Mouse (Mus musculus): ENCODE results near the gene Faap20. TPM values are rescaled to one million over a fixed set of nuclear protein-coding genes. Genes with fewer than 3 reads are reported as not detected.

Faap20 gene
- polyA plus RNA-seq, 1 experiment from 2014 or later, result 77.4 TPM

DNA sequence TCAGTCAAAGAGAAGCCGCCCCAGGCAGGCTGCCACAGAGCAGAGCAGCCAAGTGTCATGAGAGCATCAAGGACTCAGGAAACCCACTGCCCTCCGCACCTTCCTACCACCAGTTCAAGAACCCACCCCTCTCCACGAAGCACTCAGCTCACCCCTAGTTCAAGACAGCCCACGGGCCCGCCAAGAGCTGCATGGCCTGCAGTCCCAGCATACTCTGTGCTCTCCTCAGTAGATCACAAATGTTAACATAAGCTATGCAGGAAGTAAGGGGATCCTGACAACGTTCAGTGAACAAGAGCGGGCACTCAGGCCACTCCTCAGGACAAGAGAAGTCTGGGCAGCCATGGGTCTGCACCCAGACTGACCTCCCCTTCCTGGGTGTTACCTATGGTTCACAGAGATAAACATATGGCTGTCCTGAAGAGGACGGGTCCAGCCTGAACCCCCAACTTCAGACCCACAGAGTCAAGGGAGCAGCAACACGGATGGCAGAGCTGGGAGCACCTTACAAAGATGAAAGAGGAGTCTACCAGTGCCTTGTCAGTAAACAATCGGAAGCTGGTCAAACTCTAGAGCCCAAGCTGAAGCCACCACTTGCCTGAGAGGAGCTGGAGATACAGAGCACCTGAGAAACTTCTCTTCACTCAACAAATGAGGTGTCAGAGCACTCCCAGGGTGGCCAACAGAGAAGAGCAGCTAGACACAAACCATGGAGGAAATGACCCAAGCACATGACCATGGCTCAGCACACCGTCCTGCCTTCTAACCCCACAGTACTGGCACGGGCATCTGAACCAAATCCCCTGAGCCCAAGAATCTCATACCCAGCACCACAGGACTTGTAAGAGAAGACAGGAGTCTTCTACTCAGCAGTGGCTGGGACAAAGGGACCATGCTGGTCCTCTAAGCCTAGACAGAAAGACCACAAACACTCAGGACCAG is 30.1 kb upstream of the Faap20 start:
- no peaks in the 10 kb centered on the region for H3K9me3 ChIP-seq (ENCODE audit: low read length)
- H3K9ac ChIP-seq (replicated peaks; ENCODE audit: low read length), result peak overlapping the region; percentile 94
- WGBS, result 29% methylated on average over 12 of the region's 12 CpGs
- ATAC-seq (ENCODE audit: low FRiP score, low TSS enrichment), result no peak
- H3K27me3 ChIP-seq (ENCODE audit: insufficient read depth, low read length), result no peaks in the 10 kb centered on the region
- H3K4me1 ChIP-seq (ENCODE audit: insufficient read depth, low read length), result peaks cover 72% of the 10 kb centered on the region
- peak overlapping the region; percentile 97 for H3K4me2 ChIP-seq (replicated peaks; ENCODE audit: low read depth, low read length)
- no peak overlapping the region for H3K27ac ChIP-seq (ENCODE audit: low read length)
- H3K36me3 ChIP-seq (ENCODE audit: insufficient read depth, low read length), result no peaks in the 10 kb centered on the region
- H3K4me3 ChIP-seq (ENCODE audit: low read length), result peak overlapping the region; percentile 89

DNA sequence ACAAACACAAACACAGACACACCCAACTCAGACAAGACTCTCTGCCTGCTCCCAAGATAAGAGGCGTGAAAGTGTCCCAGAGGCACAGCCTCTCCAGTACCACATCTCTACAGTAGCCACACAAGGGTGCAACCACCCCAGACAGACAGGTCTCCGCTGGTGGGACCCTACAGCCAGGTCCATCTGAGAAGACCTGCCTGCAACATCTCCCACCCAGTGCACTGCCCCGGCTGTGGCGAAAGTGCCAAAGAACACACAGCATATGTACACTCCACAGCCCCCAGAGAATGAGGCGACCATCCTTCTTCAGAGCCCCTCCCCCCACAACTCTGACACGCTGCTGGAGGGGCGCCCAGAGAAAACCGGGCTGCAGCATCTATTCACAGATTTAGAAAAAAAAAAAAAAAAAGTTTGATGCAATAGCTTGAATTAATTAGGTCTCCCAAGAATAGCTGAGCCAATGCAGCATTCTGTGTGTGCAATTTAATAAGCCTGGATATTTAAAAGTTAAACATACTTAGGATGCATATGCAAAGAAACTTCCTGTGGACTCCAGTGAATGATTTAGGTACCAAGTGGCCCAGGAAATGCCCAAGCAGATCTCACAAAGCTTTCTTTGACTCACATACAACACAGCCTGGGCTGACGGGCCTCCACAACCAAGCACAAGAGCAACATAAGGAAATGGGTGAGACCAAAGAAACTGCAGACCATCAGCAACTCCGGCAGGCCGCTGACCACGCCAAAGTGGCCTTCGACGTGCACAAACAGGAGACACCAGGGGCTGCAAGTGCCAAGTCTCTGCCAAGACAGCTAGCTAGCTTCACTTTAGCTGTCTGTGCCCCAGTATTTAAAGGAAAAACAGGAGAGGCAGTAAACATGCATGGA is 29.1 kb upstream of the Faap20 start:
- 3% methylated on average over 14 of the region's 14 CpGs for WGBS
- Histone ChIP-seq H3K4me3 (ENCODE audit: low read length) (peak overlapping the region; percentile 89), H3K27me3 (ENCODE audit: insufficient read depth, low read length) (no peaks in the 10 kb centered on the region), H3K4me1 (ENCODE audit: insufficient read depth, low read length) (peaks cover 63% of the 10 kb centered on the region), H3K27ac (ENCODE audit: low read length) (peak overlapping the region; percentile 78), H3K36me3 (ENCODE audit: insufficient read depth, low read length) (no peaks in the 10 kb centered on the region), H3K4me2 (replicated peaks; ENCODE audit: low read depth, low read length) (peak overlapping the region; percentile 97), H3K9me3 (ENCODE audit: low read length) (no peaks in the 10 kb centered on the region), H3K9ac (replicated peaks; ENCODE audit: low read length) (peak overlapping the region; percentile 94)
- ATAC-seq (ENCODE audit: low FRiP score, low TSS enrichment), result no peak

DNA sequence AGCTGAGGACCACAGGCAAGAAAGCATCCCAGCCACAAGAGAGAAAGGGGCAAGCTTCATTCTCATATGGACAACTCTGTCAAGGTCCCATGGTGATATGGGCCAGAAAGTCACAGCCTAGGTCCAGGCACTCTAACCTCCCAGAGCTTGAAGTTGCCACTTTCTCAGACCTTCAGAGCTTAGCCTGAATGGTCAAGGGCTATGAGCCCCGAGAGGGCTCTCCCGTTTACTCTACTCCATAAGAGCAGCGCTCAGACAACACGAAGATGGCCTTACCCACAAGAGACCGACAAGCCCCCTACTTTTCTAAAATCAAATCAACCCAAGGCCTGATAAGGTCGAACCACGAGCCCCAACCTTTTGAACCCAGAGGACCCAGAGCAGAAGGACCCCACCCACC is 28.5 kb upstream of the Faap20 start:
- ATAC-seq (ENCODE audit: low FRiP score, low TSS enrichment), result no peak
- H3K4me1 ChIP-seq (ENCODE audit: insufficient read depth, low read length), result peaks cover 57% of the 10 kb centered on the region
- H3K9me3 ChIP-seq (ENCODE audit: low read length), result no peaks in the 10 kb centered on the region
- peak overlapping the region; percentile 78 for H3K27ac ChIP-seq (ENCODE audit: low read length)
- H3K4me2 ChIP-seq (replicated peaks; ENCODE audit: low read depth, low read length), result peak overlapping the region; percentile 97
- WGBS, result 1% methylated on average over 7 of the region's 7 CpGs
- peak overlapping the region; percentile 94 for H3K9ac ChIP-seq (replicated peaks; ENCODE audit: low read length)
- H3K4me3 ChIP-seq (ENCODE audit: low read length), result peak overlapping the region; percentile 89
- no peaks in the 10 kb centered on the region for H3K27me3 ChIP-seq (ENCODE audit: insufficient read depth, low read length)
- no peaks in the 10 kb centered on the region for H3K36me3 ChIP-seq (ENCODE audit: insufficient read depth, low read length)

DNA sequence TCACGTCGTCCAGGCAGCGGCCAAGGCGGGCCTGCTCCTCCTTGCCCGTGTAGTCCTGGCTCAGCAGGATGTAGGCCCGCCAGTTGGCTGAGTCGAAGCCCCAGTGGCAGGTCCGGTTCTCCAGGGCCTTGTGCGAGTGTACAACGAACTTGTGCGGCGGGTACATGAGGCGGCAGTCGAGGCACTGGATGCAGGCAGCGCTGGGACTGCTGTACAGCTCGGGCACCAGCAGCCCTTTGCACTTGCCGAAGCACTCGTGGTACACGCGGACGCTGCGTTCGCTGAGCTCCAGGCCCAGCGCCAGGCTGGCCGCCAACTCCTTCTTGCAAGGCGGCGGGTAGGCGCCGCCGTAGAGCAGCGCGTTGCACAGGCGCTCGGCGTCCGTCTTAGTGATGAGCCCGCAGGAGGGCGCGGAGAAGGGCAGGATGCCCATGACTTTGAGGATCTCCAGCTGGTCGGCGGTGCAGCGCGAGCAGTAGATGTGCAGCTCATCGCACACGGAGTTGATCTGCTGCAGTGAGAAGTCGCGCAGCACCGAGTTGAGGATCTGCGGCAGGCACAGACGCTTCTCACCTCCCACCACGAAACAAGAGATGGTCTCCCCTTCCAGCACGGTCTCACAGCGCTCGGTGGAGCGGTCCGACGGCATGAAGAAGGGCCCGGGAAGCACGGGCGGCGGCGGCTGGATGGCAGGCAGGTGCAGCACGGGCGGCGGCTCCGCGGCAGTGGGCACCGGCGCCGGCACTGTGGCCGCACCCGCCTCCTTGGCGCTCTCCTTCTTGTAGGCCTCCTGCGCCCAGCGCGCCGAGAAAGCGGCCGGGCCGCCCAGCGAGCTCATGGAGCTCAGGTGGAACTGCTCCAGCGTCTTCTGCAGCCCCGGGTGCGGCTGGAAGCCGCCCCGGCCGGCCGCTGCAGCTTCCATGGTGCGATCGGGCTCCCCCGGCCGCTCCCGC is 27.7 kb upstream of the Faap20 start:
- no peak for ATAC-seq (ENCODE audit: low FRiP score, low TSS enrichment)
- no peaks in the 10 kb centered on the region for H3K36me3 ChIP-seq (ENCODE audit: insufficient read depth, low read length)
- peaks cover 49% of the 10 kb centered on the region for H3K4me1 ChIP-seq (ENCODE audit: insufficient read depth, low read length)

DNA sequence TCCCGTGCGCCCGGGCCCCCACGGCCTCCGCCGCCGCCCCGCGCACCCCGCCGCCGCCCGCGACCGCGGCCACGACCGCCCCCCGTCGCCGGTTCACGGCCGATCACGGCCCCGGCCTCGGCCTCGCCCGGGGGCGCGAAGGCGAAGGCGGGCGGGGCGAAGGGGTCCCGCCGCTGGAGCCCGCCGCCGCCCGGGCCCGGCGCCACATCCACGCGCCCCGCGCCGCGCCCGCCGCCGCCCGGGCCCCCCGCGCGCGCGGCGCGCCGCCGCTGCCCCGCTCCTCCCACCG is 27.1 kb upstream of the Faap20 start, which contains the start of gene Ski:
Gene Ski, minus strand, starts transcription at position 41 of the 289 bp plus-strand sequence.
- Histone ChIP-seq H3K36me3 (ENCODE audit: insufficient read depth, low read length) (no peaks in the 10 kb centered on the region), H3K9me3 (ENCODE audit: low read length) (no peaks in the 10 kb centered on the region), H3K4me3 (ENCODE audit: low read length) (peak within 1 kb of the TSS; percentile 89), H3K4me1 (ENCODE audit: insufficient read depth, low read length) (peaks cover 43% of the 10 kb centered on the region), H3K27ac (ENCODE audit: low read length) (peak within 1 kb of the TSS; percentile 93), H3K4me2 (replicated peaks; ENCODE audit: low read depth, low read length) (peak within 1 kb of the TSS; percentile 97), H3K27me3 (ENCODE audit: insufficient read depth, low read length) (no peaks in the 10 kb centered on the region), H3K9ac (replicated peaks; ENCODE audit: low read length) (peak within 1 kb of the TSS; percentile 94)
- no peak for ATAC-seq (ENCODE audit: low FRiP score, low TSS enrichment)
- 0% methylated on average over 21 of the region's 63 CpGs for WGBS

More for the DNA sequence above, 27.7 kb upstream of the Faap20 start:
- peak overlapping the region; percentile 89 for H3K4me3 ChIP-seq (ENCODE audit: low read length)
- H3K9ac ChIP-seq (replicated peaks; ENCODE audit: low read length), result peak overlapping the region; percentile 94
- H3K4me2 ChIP-seq (replicated peaks; ENCODE audit: low read depth, low read length), result peak overlapping the region; percentile 97
- peak overlapping the region; percentile 78 for H3K27ac ChIP-seq (ENCODE audit: low read length)
- no peaks in the 10 kb centered on the region for H3K27me3 ChIP-seq (ENCODE audit: insufficient read depth, low read length)
- no peaks in the 10 kb centered on the region for H3K9me3 ChIP-seq (ENCODE audit: low read length)
- under 1% methylated on average over 91 of the region's 93 CpGs for WGBS

DNA sequence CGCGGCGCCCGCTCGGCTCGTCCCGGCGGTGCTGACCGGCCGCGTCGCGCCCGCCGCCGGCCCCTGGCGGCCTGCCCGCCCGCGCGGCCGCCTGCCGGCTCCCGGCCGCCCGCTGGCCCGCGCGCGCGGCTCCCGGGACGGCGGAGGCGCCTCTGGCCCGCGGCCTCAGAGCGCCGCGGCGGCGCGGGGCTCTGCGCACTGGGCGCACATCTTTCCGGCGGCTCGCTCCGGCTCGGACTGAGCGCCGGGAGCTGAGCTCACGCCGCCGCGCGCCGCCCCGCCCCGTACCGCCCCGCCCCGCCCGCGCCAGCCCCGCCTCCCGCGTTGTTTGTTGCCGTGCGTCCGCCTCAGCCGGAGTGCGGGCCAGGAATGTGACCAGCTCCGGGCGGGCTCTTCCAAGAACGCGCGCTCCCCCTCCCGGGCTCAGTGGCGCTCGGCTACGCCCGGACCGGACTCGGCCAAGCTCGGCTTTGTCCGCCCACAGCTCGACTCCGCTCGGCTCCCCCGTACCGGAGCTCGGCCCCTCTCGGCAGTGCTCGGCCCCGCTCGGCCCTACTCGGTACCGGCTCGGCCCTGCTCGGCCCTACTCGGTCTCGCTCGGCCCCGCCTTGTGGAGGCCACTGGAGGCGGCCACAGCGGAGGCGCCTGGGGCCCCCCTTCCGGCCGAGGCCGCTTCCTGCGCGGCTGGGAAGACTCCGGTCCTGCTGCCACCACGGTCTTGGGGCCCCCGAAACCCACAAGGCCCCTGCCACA is 26.6 kb upstream of the Faap20 start:
- peaks cover 38% of the 10 kb centered on the region for H3K4me1 ChIP-seq (ENCODE audit: insufficient read depth, low read length)
- no peaks in the 10 kb centered on the region for H3K9me3 ChIP-seq (ENCODE audit: low read length)
- peak overlapping the region; percentile 94 for H3K9ac ChIP-seq (replicated peaks; ENCODE audit: low read length)
- H3K27me3 ChIP-seq (ENCODE audit: insufficient read depth, low read length), result no peaks in the 10 kb centered on the region
- peak; percentile 99 for ATAC-seq (ENCODE audit: low FRiP score, low TSS enrichment)
- H3K27ac ChIP-seq (ENCODE audit: low read length), result peak overlapping the region; percentile 93
- no peaks in the 10 kb centered on the region for H3K36me3 ChIP-seq (ENCODE audit: insufficient read depth, low read length)
- peak overlapping the region; percentile 89 for H3K4me3 ChIP-seq (ENCODE audit: low read length)
- peak overlapping the region; percentile 97 for H3K4me2 ChIP-seq (replicated peaks; ENCODE audit: low read depth, low read length)
- WGBS, result under 1% methylated on average over 75 of the region's 116 CpGs

DNA sequence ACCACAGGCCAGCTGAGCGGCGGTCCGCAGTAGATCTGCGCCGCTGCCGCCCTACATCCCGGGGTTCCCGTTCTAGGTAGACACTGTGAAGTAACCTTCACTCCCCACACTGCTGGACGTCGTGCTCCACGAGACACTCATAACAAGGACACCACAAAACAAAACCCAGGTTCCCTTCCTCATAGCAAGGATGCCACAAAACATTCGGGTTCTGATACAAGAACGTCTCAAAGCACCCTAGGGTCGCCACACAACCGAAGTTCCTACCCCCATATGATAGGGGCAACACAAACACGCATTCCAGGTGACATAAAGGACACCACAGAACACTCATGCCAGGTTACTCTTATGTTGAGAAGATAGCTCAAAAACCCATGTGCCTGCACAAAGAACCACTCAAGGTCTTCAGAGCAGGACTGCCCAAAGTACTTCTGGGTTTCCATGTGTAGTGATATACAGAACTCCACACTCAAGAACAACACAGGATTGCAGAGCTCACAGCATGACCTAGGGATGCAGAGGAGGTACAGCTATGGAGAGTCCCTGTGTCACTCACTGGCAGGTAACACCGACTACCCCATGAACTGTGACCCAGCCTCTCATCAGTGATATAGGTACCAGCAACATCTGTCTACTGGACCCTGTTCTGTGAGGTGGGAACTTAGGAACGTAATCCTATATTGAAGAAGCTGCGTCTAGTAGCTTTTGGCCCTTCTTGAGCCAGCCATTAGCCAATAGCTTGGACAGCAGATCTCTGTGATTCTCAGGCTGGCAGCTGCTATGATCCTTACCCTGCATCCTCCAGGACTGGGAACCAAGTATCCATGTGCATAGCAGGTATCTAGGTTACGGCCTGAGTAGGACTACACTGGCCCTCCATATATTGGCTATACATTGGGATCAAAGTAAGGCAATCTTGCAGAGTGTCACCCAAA is 25.7 kb upstream of the Faap20 start:
- Histone ChIP-seq H3K4me1 (ENCODE audit: insufficient read depth, low read length) (peaks cover 29% of the 10 kb centered on the region), H3K4me2 (replicated peaks; ENCODE audit: low read depth, low read length) (peak overlapping the region; percentile 97), H3K9me3 (ENCODE audit: low read length) (no peaks in the 10 kb centered on the region), H3K9ac (replicated peaks; ENCODE audit: low read length) (peak overlapping the region; percentile 88), H3K27me3 (ENCODE audit: insufficient read depth, low read length) (no peaks in the 10 kb centered on the region), H3K4me3 (ENCODE audit: low read length) (peak overlapping the region; percentile 43), H3K36me3 (ENCODE audit: insufficient read depth, low read length) (no peaks in the 10 kb centered on the region), H3K27ac (ENCODE audit: low read length) (peak overlapping the region; percentile 93)
- no peak for ATAC-seq (ENCODE audit: low FRiP score, low TSS enrichment)
- 36% methylated on average over 20 of the region's 20 CpGs for WGBS

DNA sequence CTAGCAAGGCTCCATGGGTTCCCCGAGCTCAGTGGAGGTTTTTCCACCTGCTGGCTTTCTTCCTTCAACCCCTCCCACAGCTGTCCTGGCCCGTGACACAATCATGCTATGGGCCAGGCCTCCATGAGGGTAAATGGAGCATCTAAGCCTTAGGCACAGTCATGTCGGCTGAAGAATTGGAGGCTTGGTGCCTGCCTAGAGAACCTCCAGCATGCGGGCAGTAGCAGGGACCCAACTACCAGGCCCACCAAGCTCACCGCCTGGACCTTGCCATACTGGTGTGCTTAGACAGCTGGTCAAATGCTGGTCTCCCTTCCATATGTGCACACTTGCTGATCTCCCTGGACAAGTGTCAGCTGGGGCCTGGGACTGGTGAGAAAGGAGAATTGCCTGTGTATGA is 23.7 kb upstream of the Faap20 start:
- Histone ChIP-seq H3K27me3 (ENCODE audit: insufficient read depth, low read length) (no peaks in the 10 kb centered on the region), H3K9ac (replicated peaks; ENCODE audit: low read length) (no peak overlapping the region), H3K4me2 (replicated peaks; ENCODE audit: low read depth, low read length) (no peak overlapping the region), H3K9me3 (ENCODE audit: low read length) (no peaks in the 10 kb centered on the region), H3K4me1 (ENCODE audit: insufficient read depth, low read length) (peaks cover 13% of the 10 kb centered on the region), H3K36me3 (ENCODE audit: insufficient read depth, low read length) (no peaks in the 10 kb centered on the region), H3K4me3 (ENCODE audit: low read length) (no peak overlapping the region), H3K27ac (ENCODE audit: low read length) (no peak overlapping the region)
- 72% methylated on average over 5 of the region's 5 CpGs for WGBS
- ATAC-seq (ENCODE audit: low FRiP score, low TSS enrichment), result no peak
